Mouse (Mus musculus): ENCODE results near the gene Prep.

- TF ChIP-seq POLR2A (IDR thresholded peaks at IDR 0.05; ENCODE audit: low read depth, low read length) (no peak), CTCF (IDR thresholded peaks at IDR 0.05; ENCODE audit: extremely low read depth, insufficient read length, insufficient replicate concordance, low read depth, low read length) (no peak)
Observed at GRCm38 (mm10) chr10:45084471-45084870, 17.5 kb downstream of the Prep start.

All from small intestine, adult 2 months (tissue).